Mouse (Mus musculus) left cerebral cortex, adult 8-10 months (tissue): ENCODE results near the gene Sirt7. TPM values are rescaled to one million over a fixed set of nuclear protein-coding genes. Genes with fewer than 3 reads are reported as not detected.
A peak's percentile ranks its signal among the peaks of the same experiment; 100 is the strongest.

Experiments used
- DNase-seq, 2 experiments: peaks; one replicate each; pipeline ENCODE4 v3.0.0; 2022; ENCODE audit warnings: low spot score in 2 of 2
- total RNA-seq, 4 experiments: library from RNA; stranded (reverse); gene quantifications; 2 replicates each; pipeline ENCODE4 v1.2.4; 2022

Sirt7 gene
- 10 to 100 TPM; 30.5 to 45.3 (median 34.7) TPM for total RNA-seq

GRCm38 (mm10) chr11:120625152-120625775 is at the start of gene Sirt7:
Gene Sirt7, minus strand, starts transcription at chr11:120625240.
- no peak for DNase-seq

- no peak for DNase-seq
Measured at GRCm38 (mm10) chr11:120673594-120674122, 48.6 kb upstream of the Sirt7 start.

- peak; percentile 83 to 92 for DNase-seq
Measured at GRCm38 (mm10) chr11:120672687-120673593, 47.9 kb upstream of the Sirt7 start, which contains the start of gene Aspscr1. Gene Aspscr1, plus strand, starts transcription at chr11:120672973.

- DNase-seq, result no peak
Measured at GRCm38 (mm10) chr11:120666617-120667016, 41.6 kb upstream of the Sirt7 start.

GRCm38 (mm10) chr11:120665406-120665805 is 40.4 kb upstream of the Sirt7 start:
- DNase-seq, result no peak

GRCm38 (mm10) chr11:120663714-120664113 is 38.7 kb upstream of the Sirt7 start:
- DNase-seq, result no peak

- no peak for DNase-seq
Measured at GRCm38 (mm10) chr11:120662759-120663158, 37.7 kb upstream of the Sirt7 start.

- no peak for DNase-seq
Measured at GRCm38 (mm10) chr11:120661076-120661460, 36.0 kb upstream of the Sirt7 start, which contains the start of gene Notum. Gene Notum, minus strand, starts transcription at chr11:120661175.

GRCm38 (mm10) chr11:120660301-120661075 is 35.4 kb upstream of the Sirt7 start:
- DNase-seq, result no peak

GRCm38 (mm10) chr11:120659509-120660300 is 34.7 kb upstream of the Sirt7 start:
- DNase-seq, result no peak

- DNase-seq, result peak in 1 of 2 experiments; percentile 63
Measured at GRCm38 (mm10) chr11:120658876-120659410, 33.9 kb upstream of the Sirt7 start.

- no peak for DNase-seq
Measured at GRCm38 (mm10) chr11:120657301-120657700, 32.3 kb upstream of the Sirt7 start.

- DNase-seq, result no peak
Measured at GRCm38 (mm10) chr11:120654741-120655140, 29.7 kb upstream of the Sirt7 start.

GRCm38 (mm10) chr11:120651872-120652271 is 26.8 kb upstream of the Sirt7 start:
- DNase-seq, result no peak

GRCm38 (mm10) chr11:120648001-120648476 is 23.0 kb upstream of the Sirt7 start, which contains the start of gene Myadml2:
Gene Myadml2, minus strand, starts transcription at chr11:120648158.
- no peak for DNase-seq

- DNase-seq, result no peak
Measured at GRCm38 (mm10) chr11:120647047-120647830, 22.2 kb upstream of the Sirt7 start.

GRCm38 (mm10) chr11:120643601-120643987 is 18.6 kb upstream of the Sirt7 start, which contains the start of gene Pycr1:
Gene Pycr1, minus strand, starts transcription at chr11:120643769.
- DNase-seq, result peak; percentile 83 to 89

GRCm38 (mm10) chr11:120642939-120643600 is 18.0 kb upstream of the Sirt7 start:
- no peak for DNase-seq

- no peak for DNase-seq
Measured at GRCm38 (mm10) chr11:120641869-120642268, 16.8 kb upstream of the Sirt7 start.
